ENCODE assay signal across 16 mouse cellular contexts in genomic region chr2:166261065-166261464, GRCm38 (mm10).
DNase-seq lines count a peak whose midpoint lies in the region; ATAC-seq and TF ChIP-seq lines count a peak whose summit lies in the region.
"Had no signal": no experiment of that assay in that cellular context is flagged by ENCODE, and none has a peak within 500 bp of the region (broad histone marks: within the 10 kb centered on the region; RNA-seq: fewer than 3 reads in every experiment).

No protein-coding gene starts in this region.

- DNase-seq in forebrain, embryonic 10.5 days (ENCODE audit: extremely low spot score, low spot score), result no peak
- DNase-seq in forebrain, embryonic 11.5 days (ENCODE audit: low spot score), result no peak
- DNase-seq in kidney, postnatal 25 days, result no peak
- peak; percentile 63 for DNase-seq in forebrain, postnatal 0 days
- no peak for DNase-seq in midbrain, embryonic 14.5 days
- no peak for DNase-seq in cerebellum, postnatal 10 days
- DNase-seq: adrenal gland, postnatal 25 days; cerebellum, postnatal 25 days; gastrocnemius, postnatal 36 days; right cerebral cortex, postnatal 4 days had no signal

- 0 out of 2 replicates have a peak overlapping the region, but pooled peaks have one; percentile 12 for H3K27ac ChIP-seq in forebrain, embryonic 10.5 days
- H3K27ac ChIP-seq in forebrain, embryonic 11.5 days (ENCODE audit: low read depth, low read length), result no peak overlapping the region
- H3K27ac ChIP-seq in kidney, embryonic 15.5 days, result peak overlapping the region; percentile 55
- H3K27ac ChIP-seq in bone marrow macrophage, adult 2 months (ENCODE audit: insufficient read depth, low read depth, low read length), result peak overlapping the region; percentile 93
- peak overlapping the region; percentile 15; the same call in 1 of the 2 replicates for H3K27ac ChIP-seq in forebrain, postnatal 0 days (ENCODE audit: low read depth, low read length)
- H3K27ac ChIP-seq in midbrain, embryonic 14.5 days (replicated peaks; ENCODE audit: low read depth, low read length), result no peak overlapping the region
- H3K27ac ChIP-seq: embryonic facial prominence, embryonic 13.5 days had no signal

- H3K36me3 ChIP-seq in forebrain, embryonic 10.5 days (replicated peaks), result no peaks in the 10 kb centered on the region
- no peaks in the 10 kb centered on the region for H3K36me3 ChIP-seq in forebrain, embryonic 11.5 days (ENCODE audit: control insufficient read depth, insufficient read depth, low read length)
- H3K36me3 ChIP-seq in kidney, embryonic 15.5 days, result no peaks in the 10 kb centered on the region
- H3K36me3 ChIP-seq in forebrain, postnatal 0 days (ENCODE audit: insufficient read depth), result no peaks in the 10 kb centered on the region
- H3K36me3 ChIP-seq in midbrain, embryonic 14.5 days (ENCODE audit: control insufficient read depth, insufficient read depth, low read length), result no peaks in the 10 kb centered on the region
- H3K36me3 ChIP-seq: embryonic facial prominence, embryonic 13.5 days; heart, embryonic 10.5 days; intestine, embryonic 15.5 days had no signal

- H3K4me2 ChIP-seq in forebrain, embryonic 11.5 days (ENCODE audit: low read depth, low read length, severe bottlenecking), result no peak overlapping the region
- H3K4me2 ChIP-seq in kidney, embryonic 15.5 days, result no peak overlapping the region
- no peak overlapping the region for H3K4me2 ChIP-seq in forebrain, postnatal 0 days (ENCODE audit: low read depth)
- no peak overlapping the region for H3K4me2 ChIP-seq in midbrain, embryonic 14.5 days (ENCODE audit: low read length)
- H3K4me2 ChIP-seq: embryonic facial prominence, embryonic 13.5 days; intestine, embryonic 15.5 days had no signal

- no peak overlapping the region for H3K9ac ChIP-seq in forebrain, embryonic 11.5 days (ENCODE audit: low read length)
- no peak overlapping the region for H3K9ac ChIP-seq in kidney, embryonic 15.5 days
- H3K9ac ChIP-seq in forebrain, postnatal 0 days, result no peak overlapping the region
- no peak overlapping the region for H3K9ac ChIP-seq in midbrain, embryonic 14.5 days (replicated peaks; ENCODE audit: low read length)
- H3K9ac ChIP-seq: embryonic facial prominence, embryonic 13.5 days; intestine, embryonic 15.5 days had no signal

- H3K4me1 ChIP-seq in forebrain, embryonic 10.5 days, result peaks cover 65% of the 10 kb centered on the region
- peaks cover 8% of the 10 kb centered on the region; the same call in 1 of the 2 replicates for H3K4me1 ChIP-seq in forebrain, embryonic 11.5 days (replicated peaks; ENCODE audit: control insufficient read depth, insufficient read depth, low read length)
- H3K4me1 ChIP-seq in kidney, embryonic 15.5 days, result peaks cover 49% of the 10 kb centered on the region
- H3K4me1 ChIP-seq in bone marrow macrophage, adult 2 months (ENCODE audit: control insufficient read depth, insufficient read depth, low read length), result peaks cover 44% of the 10 kb centered on the region
- no peaks in the 10 kb centered on the region for H3K4me1 ChIP-seq in forebrain, postnatal 0 days (ENCODE audit: insufficient read depth)
- peaks cover 8% of the 10 kb centered on the region for H3K4me1 ChIP-seq in midbrain, embryonic 14.5 days (ENCODE audit: control insufficient read depth, insufficient read depth, low read length)

- H3K9me3 ChIP-seq in forebrain, embryonic 10.5 days, result peaks cover 4% of the 10 kb centered on the region; the same call in 1 of the 2 replicates
- no peaks in the 10 kb centered on the region for H3K9me3 ChIP-seq in forebrain, embryonic 11.5 days (ENCODE audit: control insufficient read depth, low read length)
- H3K9me3 ChIP-seq in kidney, embryonic 15.5 days (replicated peaks), result no peaks in the 10 kb centered on the region
- H3K9me3 ChIP-seq in forebrain, postnatal 0 days (ENCODE audit: low read length), result no peaks in the 10 kb centered on the region
- no peaks in the 10 kb centered on the region for H3K9me3 ChIP-seq in midbrain, embryonic 14.5 days (ENCODE audit: control insufficient read depth, low read length)
- H3K9me3 ChIP-seq: embryonic facial prominence, embryonic 13.5 days; heart, embryonic 10.5 days; intestine, embryonic 15.5 days had no signal

- peaks cover 34% of the 10 kb centered on the region for H3K27me3 ChIP-seq in forebrain, embryonic 10.5 days (ENCODE audit: poor library complexity, severe bottlenecking)
- no peaks in the 10 kb centered on the region for H3K27me3 ChIP-seq in forebrain, embryonic 11.5 days (ENCODE audit: control insufficient read depth, insufficient read depth, low read length)
- no peaks in the 10 kb centered on the region for H3K27me3 ChIP-seq in kidney, embryonic 15.5 days
- no peaks in the 10 kb centered on the region for H3K27me3 ChIP-seq in forebrain, postnatal 0 days (ENCODE audit: insufficient read depth, low read length)
- no peaks in the 10 kb centered on the region for H3K27me3 ChIP-seq in midbrain, embryonic 14.5 days (ENCODE audit: control insufficient read depth, insufficient read depth, low read length)
- H3K27me3 ChIP-seq: embryonic facial prominence, embryonic 13.5 days; intestine, embryonic 15.5 days had no signal

- TF ChIP-seq POLR2A in bone marrow macrophage, adult 2 months (IDR thresholded peaks at IDR 0.05; ENCODE audit: borderline replicate concordance, low read depth, low read length), result no peak

- H3K4me3 ChIP-seq in forebrain, embryonic 10.5 days, result no peak overlapping the region
- no peak overlapping the region for H3K4me3 ChIP-seq in forebrain, embryonic 11.5 days (ENCODE audit: low read depth, low read length)
- H3K4me3 ChIP-seq in kidney, embryonic 15.5 days (replicated peaks), result no peak overlapping the region
- H3K4me3 ChIP-seq in bone marrow macrophage, adult 2 months (ENCODE audit: insufficient read depth, low read length), result no peak overlapping the region
- H3K4me3 ChIP-seq in forebrain, postnatal 0 days (ENCODE audit: low read depth, low read length), result no peak overlapping the region
- H3K4me3 ChIP-seq in midbrain, embryonic 14.5 days (replicated peaks; ENCODE audit: low read depth, low read length), result no peak overlapping the region
- H3K4me3 ChIP-seq: embryonic facial prominence, embryonic 13.5 days; heart, embryonic 10.5 days; intestine, embryonic 15.5 days had no signal

- ATAC-seq in forebrain, embryonic 11.5 days (replicated peaks; ENCODE audit: low FRiP score), result no peak
- no peak for ATAC-seq in kidney, embryonic 15.5 days (replicated peaks; ENCODE audit: low FRiP score)
- ATAC-seq in forebrain, postnatal 0 days, result peak; percentile 26; the same call in 1 of the 2 replicates
- no peak for ATAC-seq in midbrain, embryonic 14.5 days (ENCODE audit: low FRiP score, low TSS enrichment)
- ATAC-seq: intestine, embryonic 15.5 days; midbrain, embryonic 16.5 days had no signal

- no peak for TF ChIP-seq CTCF in bone marrow macrophage, adult 2 months (IDR thresholded peaks at IDR 0.05; ENCODE audit: low read depth, low read length)
- TF ChIP-seq CTCF in forebrain, postnatal 0 days (IDR thresholded peaks at IDR 0.05; ENCODE audit: low read depth), result no peak

- WGBS in forebrain, embryonic 10.5 days, result 79% methylated on average over 7 of the region's 7 CpGs
- WGBS in forebrain, embryonic 11.5 days, result 67% methylated on average over 7 of the region's 7 CpGs
- WGBS in kidney, embryonic 15.5 days, result 58% methylated on average over 7 of the region's 7 CpGs
- 30% methylated on average over 7 of the region's 7 CpGs for WGBS in forebrain, postnatal 0 days
- WGBS in midbrain, embryonic 14.5 days, result 67% methylated on average over 7 of the region's 7 CpGs

Comparison
In these comparisons a context has a peak if more than half of its experiments do, and no peak if none do; other contexts are left out.
1. H3K27ac ChIP-seq: peak in forebrain, embryonic 10.5 days (single experiment), kidney, embryonic 15.5 days (single experiment), bone marrow macrophage, adult 2 months (single experiment) and forebrain, postnatal 0 days (single experiment); none in forebrain, embryonic 11.5 days (single experiment) and midbrain, embryonic 14.5 days (single experiment).